In genomic region chr7:16618661-16619211, GRCm38 (mm10) we compare ENCODE assay signal across 8 mouse cellular contexts. TPM values are rescaled to one million over a fixed set of nuclear protein-coding genes. Genes with fewer than 3 reads are reported as not detected.
A peak's percentile ranks its signal among the peaks of the same experiment; 100 is the strongest.
DNase-seq lines count a peak whose midpoint lies in the region; ATAC-seq and TF ChIP-seq lines count a peak whose summit lies in the region.

No protein-coding gene starts in this region.

- H3K27me3 ChIP-seq in embryonic facial prominence, embryonic 12.5 days = 0 out of 2 replicates have a peak, but pooled peaks cover 6% of the 10 kb centered on the region
- H3K27me3 ChIP-seq in heart, embryonic 12.5 days (replicated peaks) = no peaks in the 10 kb centered on the region
- H3K27me3 ChIP-seq in kidney, embryonic 16.5 days (ENCODE audit: insufficient read depth, low read length) = no peaks in the 10 kb centered on the region

- no peak for TF ChIP-seq POLR2A in lung, adult 2 months (IDR thresholded peaks at IDR 0.05; ENCODE audit: borderline replicate concordance, extremely low read depth, low read depth, low read length)
- TF ChIP-seq POLR2A in olfactory bulb, adult 2 months (IDR thresholded peaks at IDR 0.05; ENCODE audit: insufficient read depth, low read depth, low read length) = no peak

- H3K9ac ChIP-seq in embryonic facial prominence, embryonic 12.5 days = no peak overlapping the region
- peak overlapping the region; percentile 56; the same call in 1 of the 2 replicates for H3K9ac ChIP-seq in heart, embryonic 12.5 days
- H3K9ac ChIP-seq in kidney, embryonic 16.5 days (replicated peaks; ENCODE audit: low read length) = peak overlapping the region; percentile 54

- peak; percentile 54 for DNase-seq in A20 (ENCODE audit: low read depth, low spot score)
- DNase-seq in adrenal gland, adult 8-10 months = peak; percentile 46
- DNase-seq in lung, adult 2 months = peak; percentile 67
- peak; percentile 61 to 65 for DNase-seq in thymus, postnatal 36 days

- no peaks in the 10 kb centered on the region for H3K9me3 ChIP-seq in embryonic facial prominence, embryonic 12.5 days
- H3K9me3 ChIP-seq in heart, embryonic 12.5 days (replicated peaks) = no peaks in the 10 kb centered on the region
- H3K9me3 ChIP-seq in kidney, embryonic 16.5 days (ENCODE audit: low read length) = 0 out of 2 replicates have a peak, but pooled peaks cover 3% of the 10 kb centered on the region

- H3K4me3 ChIP-seq in embryonic facial prominence, embryonic 12.5 days = peak overlapping the region; percentile 20
- peak overlapping the region; percentile 30 for H3K4me3 ChIP-seq in heart, embryonic 12.5 days
- peak overlapping the region; percentile 39 for H3K4me3 ChIP-seq in kidney, embryonic 16.5 days (ENCODE audit: low read length)
- H3K4me3 ChIP-seq in lung, adult 2 months (replicated peaks; ENCODE audit: extremely low read depth, low read depth, low read length) = peak overlapping the region; percentile 21
- peak overlapping the region; percentile 32 for H3K4me3 ChIP-seq in olfactory bulb, adult 2 months (ENCODE audit: insufficient read depth, low read depth, low read length)

- WGBS in embryonic facial prominence, embryonic 12.5 days = 1% methylated on average over 30 of the region's 30 CpGs
- 1% methylated on average over 30 of the region's 30 CpGs for WGBS in heart, embryonic 12.5 days
- WGBS in kidney, embryonic 16.5 days = under 1% methylated on average over 30 of the region's 30 CpGs
- 1% methylated on average over 30 of the region's 30 CpGs for WGBS in lung, adult 2 months
- 2% methylated on average over 30 of the region's 30 CpGs for WGBS in olfactory bulb, adult 2 months

- no peaks in the 10 kb centered on the region for H3K36me3 ChIP-seq in embryonic facial prominence, embryonic 12.5 days
- H3K36me3 ChIP-seq in heart, embryonic 12.5 days = no peaks in the 10 kb centered on the region
- no peaks in the 10 kb centered on the region for H3K36me3 ChIP-seq in kidney, embryonic 16.5 days (ENCODE audit: insufficient read depth, low read length)

- peak; percentile 63 for TF ChIP-seq CTCF in lung, adult 2 months (IDR thresholded peaks at IDR 0.05; ENCODE audit: insufficient read depth, low read length)
- TF ChIP-seq CTCF in olfactory bulb, adult 2 months (IDR thresholded peaks at IDR 0.05; ENCODE audit: insufficient read depth, low read depth, low read length) = peak; percentile 48; the same call in 1 of the 2 replicates

- peaks cover 9% of the 10 kb centered on the region for H3K4me1 ChIP-seq in embryonic facial prominence, embryonic 12.5 days
- peaks cover 19% of the 10 kb centered on the region for H3K4me1 ChIP-seq in heart, embryonic 12.5 days (replicated peaks)
- H3K4me1 ChIP-seq in kidney, embryonic 16.5 days (ENCODE audit: insufficient read depth, low read length) = peaks cover 23% of the 10 kb centered on the region
- H3K4me1 ChIP-seq in lung, adult 2 months (ENCODE audit: control insufficient read depth, insufficient read depth, low read length) = peaks cover 9% of the 10 kb centered on the region
- peaks cover 13% of the 10 kb centered on the region for H3K4me1 ChIP-seq in olfactory bulb, adult 2 months (ENCODE audit: control insufficient read depth, insufficient read depth, low read length)

- H3K4me2 ChIP-seq in embryonic facial prominence, embryonic 12.5 days (replicated peaks) = peak overlapping the region; percentile 45
- peak overlapping the region; percentile 65 for H3K4me2 ChIP-seq in heart, embryonic 12.5 days
- peak overlapping the region; percentile 57 for H3K4me2 ChIP-seq in kidney, embryonic 16.5 days (replicated peaks; ENCODE audit: low read depth, low read length)

- H3K27ac ChIP-seq in embryonic facial prominence, embryonic 12.5 days = no peak overlapping the region
- H3K27ac ChIP-seq in heart, embryonic 12.5 days (ENCODE audit: poor library complexity, severe bottlenecking) = peak overlapping the region; percentile 31
- peak overlapping the region; percentile 85 for H3K27ac ChIP-seq in kidney, embryonic 16.5 days (ENCODE audit: low read length)
- H3K27ac ChIP-seq in olfactory bulb, adult 2 months (ENCODE audit: insufficient read depth, low read depth, low read length) = no peak overlapping the region

- no peak for ATAC-seq in embryonic facial prominence, embryonic 12.5 days (ENCODE audit: insufficient number of reproducible peaks, insufficient read depth, low FRiP score, low TSS enrichment)
- no peak for ATAC-seq in heart, embryonic 12.5 days (ENCODE audit: insufficient number of reproducible peaks, low FRiP score)
- ATAC-seq in kidney, embryonic 16.5 days (ENCODE audit: low FRiP score, low TSS enrichment) = no peak

RNA-seq across cellular contexts. Expression of gene Arhgap35, which starts 3.9 kb away (rescaled TPM):
- 10 to 100 TPM; 65.6 to 76.6 (median 73.0) TPM for total RNA-seq in adrenal gland, adult 8-10 months (2022)
- 32.2 and 32.6 TPM in 2 replicates for polyA plus RNA-seq in embryonic facial prominence, embryonic 12.5 days (2016; fragmentation: Nextera tagmentation; extraction: Ambion mirVana)
- 20.3 and 21.4 TPM in 2 replicates for polyA plus RNA-seq in heart, embryonic 12.5 days (2016; fragmentation: Nextera tagmentation; extraction: Ambion mirVana)
- polyA plus RNA-seq in kidney, embryonic 16.5 days (2015; fragmentation: Nextera tagmentation; extraction: Ambion mirVana) = 17.3 and 18.9 TPM in 2 replicates
- polyA plus RNA-seq in lung, adult 2 months (2012; rRNA removed) = 22.3 and 27.2 TPM in 2 replicates
- polyA plus RNA-seq in olfactory bulb, adult 2 months (2012; ENCODE audit: insufficient read depth, insufficient read length, low replicate concordance, missing spikeins) = not detected in 2 replicates

RNA-seq across cellular contexts. Expression of gene Ceacam15, which starts 56.8 kb away (rescaled TPM):
- not detected for total RNA-seq in adrenal gland, adult 8-10 months (2022)
- polyA plus RNA-seq in embryonic facial prominence, embryonic 12.5 days (2016; fragmentation: Nextera tagmentation; extraction: Ambion mirVana) = not detected in 2 replicates
- polyA plus RNA-seq in heart, embryonic 12.5 days (2016; fragmentation: Nextera tagmentation; extraction: Ambion mirVana) = 0.45 TPM in 2 replicates
- polyA plus RNA-seq in kidney, embryonic 16.5 days (2015; fragmentation: Nextera tagmentation; extraction: Ambion mirVana) = not detected in 2 replicates
- not detected in 2 replicates for polyA plus RNA-seq in lung, adult 2 months (2012; rRNA removed)
- polyA plus RNA-seq in olfactory bulb, adult 2 months (2012; ENCODE audit: insufficient read depth, insufficient read length, low replicate concordance, missing spikeins) = not detected in 2 replicates

Comparison
In these comparisons a context has a peak if more than half of its experiments do, and no peak if none do; other contexts are left out.
1. H3K27ac ChIP-seq: peak in heart, embryonic 12.5 days (single experiment) and kidney, embryonic 16.5 days (single experiment); none in embryonic facial prominence, embryonic 12.5 days (single experiment) and olfactory bulb, adult 2 months (single experiment).
2. Peak in every context shown above with its lines, with median percentiles within 50 percentile points of each other: DNase-seq, H3K4me2 ChIP-seq and H3K4me3 ChIP-seq.